Mouse (Mus musculus): Measurements from ENCODE around the gene Krt2.

Gene Krt2

DNA sequence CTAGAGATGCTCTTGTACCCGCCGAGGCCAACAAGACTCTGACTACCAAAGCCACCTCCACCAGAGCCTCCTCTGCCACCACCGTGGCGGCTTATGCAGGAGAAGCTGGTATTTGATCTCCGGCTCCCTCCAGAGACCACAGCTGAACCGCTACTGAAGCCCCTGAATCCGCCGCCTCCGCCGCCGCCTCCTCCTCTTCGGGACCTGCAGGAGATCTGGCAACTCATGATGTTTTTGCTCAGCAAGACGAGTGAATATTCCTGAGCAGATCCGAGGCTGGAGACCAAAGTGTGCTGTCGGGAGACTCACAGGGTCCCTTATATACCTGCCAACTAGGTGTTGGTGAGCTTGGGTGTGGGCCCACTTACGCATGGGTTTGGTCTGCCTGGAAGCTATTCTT, at the start of gene Krt2:
Gene Krt2 (minus strand): TSS at position 295 of the 400 bp plus-strand sequence.
- no peak for DNase-seq (ENCODE audit: low spot score in 2 of 2)

DNA sequence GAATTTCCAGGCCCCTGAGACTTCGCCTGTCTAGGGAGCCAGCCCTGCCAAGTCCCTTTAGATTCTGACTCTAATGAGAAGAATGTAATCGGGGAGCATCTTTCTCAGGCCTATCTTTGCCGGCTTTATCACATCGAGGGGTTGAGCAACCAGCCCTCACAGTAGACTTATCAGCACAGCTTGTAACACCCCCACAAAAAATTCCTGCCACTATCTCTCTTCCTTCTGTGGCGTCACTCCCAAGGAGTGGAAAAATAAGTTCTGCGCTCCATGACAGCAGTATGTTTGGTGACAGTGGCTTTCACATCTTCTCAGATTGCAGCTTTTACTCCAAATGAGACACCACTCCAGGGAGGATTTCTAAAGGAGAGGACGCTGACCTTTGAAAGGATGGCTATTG, 48.8 kb upstream of the Krt2 start:
- DNase-seq (ENCODE audit: low spot score in 2 of 2): peak in 1 of 2 experiments; percentile 69

DNA sequence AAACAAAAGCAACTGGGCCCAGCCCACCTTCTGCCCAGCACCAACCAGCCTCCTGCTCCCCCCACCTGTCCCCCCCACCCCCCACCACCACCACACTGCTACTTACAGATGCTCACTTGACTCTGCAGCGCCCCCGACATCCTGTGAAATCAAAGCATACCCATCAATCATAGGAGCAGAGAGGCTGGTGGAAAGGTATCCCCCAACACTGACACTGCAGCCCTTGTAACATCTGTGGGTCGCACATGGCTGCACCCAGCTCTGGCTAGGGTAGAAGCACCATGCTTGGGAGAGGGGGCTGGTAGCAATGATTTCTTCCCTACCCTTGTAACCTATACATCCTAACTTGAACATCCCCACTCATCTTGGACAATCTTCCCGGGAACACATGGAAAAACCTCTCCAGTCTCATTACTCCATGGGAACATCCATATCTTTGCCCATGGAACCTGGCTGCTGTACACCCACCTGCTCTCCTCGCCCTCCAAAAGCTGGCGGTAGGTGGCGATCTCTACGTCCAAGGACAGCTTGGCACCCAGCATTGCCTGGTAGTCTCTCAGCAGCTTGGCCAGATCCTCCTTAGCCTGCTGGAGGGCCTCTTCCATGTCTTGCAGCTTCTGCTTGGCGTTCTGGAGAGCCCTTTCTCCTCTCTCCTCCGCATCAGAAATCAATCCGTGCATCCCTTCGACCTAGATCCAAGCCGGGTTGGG, 42.6 kb upstream of the Krt2 start:
- no peak for DNase-seq (ENCODE audit: low spot score in 2 of 2)

DNA sequence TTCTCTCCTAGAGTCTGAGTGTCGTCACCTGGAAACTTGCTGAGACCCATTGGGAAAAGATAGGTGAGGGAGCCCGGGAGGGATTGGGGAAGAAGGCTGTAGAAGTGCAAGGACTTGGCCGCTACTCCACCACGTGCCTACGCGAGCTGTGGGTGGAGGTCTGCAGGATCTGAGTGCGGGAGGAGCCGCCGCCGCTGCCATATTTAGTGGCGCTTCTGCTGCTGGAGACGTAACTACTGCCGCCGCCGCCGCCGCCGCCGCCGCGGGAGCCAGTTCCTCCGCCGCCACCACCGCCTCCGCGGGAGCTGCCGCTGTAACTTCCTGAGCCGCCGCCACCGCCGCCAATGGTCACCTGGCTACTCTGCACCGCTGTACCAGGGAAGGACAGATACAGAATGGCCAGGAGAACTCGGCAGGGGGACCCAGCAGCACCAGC, 41.8 kb upstream of the Krt2 start:
- DNase-seq (ENCODE audit: low spot score in 2 of 2): peak; percentile 67 to 69

DNA sequence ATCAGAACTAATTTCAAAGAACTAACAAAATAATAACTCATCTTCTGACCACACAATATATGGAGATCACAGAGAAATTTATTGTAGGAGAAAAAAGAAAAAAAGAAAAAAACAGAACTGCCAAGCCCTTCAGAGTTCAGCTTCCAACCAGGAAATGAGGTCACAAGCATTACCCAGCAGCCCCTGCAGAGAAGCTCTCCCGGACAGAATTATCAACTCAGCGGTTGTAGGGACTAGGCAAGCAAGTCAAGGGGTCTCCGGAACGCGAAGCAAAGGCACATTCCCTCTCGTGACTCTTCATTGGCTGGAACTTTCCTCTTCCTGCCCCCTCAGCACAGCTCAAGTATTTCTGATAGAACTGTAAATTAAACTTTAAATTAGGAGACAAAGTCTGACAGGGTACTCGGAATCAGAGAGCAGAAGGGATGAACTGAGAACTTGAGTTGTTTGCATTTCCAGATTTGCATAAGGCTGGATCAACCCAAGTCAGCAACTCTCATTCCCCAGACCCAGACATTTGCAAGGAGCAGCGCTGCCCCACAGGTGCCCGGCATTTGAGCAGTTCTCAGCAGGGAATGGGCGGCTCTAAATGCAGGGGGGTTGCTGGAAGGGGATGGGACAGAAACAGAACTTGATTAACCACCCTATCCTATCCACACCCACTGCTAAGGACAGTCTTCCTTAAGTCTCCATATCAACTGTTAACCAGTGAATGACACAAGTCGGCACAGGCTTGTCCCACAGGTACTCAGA, 40.9 kb upstream of the Krt2 start:
- no peak for DNase-seq (ENCODE audit: low spot score in 2 of 2)

DNA sequence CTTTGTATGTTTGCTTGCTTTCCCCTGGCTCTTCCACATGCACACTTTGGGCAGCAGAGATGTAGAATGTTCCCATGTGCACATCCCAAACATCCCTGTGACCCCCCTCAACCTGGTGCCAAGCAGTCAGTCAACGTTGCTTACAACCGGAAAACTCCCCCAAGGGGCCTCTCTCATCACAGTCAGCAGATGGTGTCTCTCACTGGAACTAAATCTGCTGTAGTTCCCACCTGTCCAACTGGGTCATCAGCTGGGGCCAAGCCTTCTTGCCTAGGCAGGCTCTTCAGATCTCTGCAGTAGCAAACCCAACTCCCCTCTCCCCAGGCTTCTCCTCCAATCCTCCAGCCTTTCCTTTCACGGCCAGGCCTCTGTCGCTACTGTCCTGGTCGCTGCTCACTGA, 38.7 kb upstream of the Krt2 start:
- no peak for DNase-seq (ENCODE audit: low spot score in 2 of 2)

DNA sequence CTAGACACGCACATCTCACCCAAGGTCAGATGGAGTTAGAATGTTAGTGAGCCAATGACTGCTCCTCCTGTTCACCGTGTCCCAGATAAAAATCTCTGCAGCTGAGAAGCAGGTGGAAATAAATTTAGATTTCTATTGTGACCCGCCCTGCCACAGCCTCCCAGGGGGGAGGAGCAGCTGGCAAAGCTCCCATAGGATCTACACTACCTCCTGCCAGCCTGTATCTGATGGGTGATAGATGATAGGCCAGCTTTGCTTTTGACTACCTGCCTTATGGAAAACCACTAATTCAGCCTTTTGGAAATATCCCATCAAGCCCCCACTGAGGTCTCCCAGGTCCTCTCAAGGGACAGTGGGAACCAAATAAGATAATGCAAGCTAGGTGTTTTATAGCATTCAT, 37.8 kb upstream of the Krt2 start:
- DNase-seq (ENCODE audit: low spot score in 2 of 2): no peak

DNA sequence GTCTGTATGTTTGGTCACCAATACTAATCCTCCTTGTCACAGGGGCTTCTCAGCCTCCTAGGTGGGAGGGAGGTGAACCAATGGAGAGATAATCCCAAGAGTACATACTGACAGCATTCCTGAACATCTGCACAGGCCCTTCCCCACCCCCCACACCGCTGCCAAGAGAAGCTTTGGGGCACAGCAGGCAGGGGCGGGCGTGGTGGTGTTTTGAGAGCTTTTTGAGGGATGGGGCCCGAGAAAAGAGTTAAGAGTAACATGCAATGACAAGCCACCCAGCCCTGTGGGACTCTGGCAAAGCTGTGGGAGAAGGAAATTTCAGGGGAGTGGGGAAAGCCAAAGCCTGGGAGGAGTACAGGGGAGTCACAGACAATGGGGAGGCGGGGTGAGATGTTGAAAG, 36.3 kb upstream of the Krt2 start:
- DNase-seq (ENCODE audit: low spot score in 2 of 2): no peak

DNA sequence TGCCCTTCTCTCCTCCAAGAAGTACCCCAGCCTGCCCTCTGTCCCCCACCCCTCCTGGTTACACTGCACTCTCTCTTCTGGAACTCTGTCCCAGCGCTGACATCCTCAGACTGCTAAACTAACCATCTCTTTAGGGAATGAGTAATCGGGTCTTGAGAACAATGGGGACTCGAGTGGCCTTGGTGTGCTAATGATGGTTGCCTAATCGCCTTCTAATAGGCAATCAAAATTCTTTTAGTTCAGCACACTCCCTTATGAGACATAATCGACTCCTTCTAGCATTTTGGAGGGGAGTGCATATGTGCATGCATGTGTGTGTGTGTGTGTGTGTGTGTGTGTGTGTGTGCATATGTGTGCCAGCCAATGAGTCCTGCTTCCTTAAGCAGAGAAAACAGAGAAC, 34.6 kb upstream of the Krt2 start:
- no peak for DNase-seq (ENCODE audit: low spot score in 2 of 2)

DNA sequence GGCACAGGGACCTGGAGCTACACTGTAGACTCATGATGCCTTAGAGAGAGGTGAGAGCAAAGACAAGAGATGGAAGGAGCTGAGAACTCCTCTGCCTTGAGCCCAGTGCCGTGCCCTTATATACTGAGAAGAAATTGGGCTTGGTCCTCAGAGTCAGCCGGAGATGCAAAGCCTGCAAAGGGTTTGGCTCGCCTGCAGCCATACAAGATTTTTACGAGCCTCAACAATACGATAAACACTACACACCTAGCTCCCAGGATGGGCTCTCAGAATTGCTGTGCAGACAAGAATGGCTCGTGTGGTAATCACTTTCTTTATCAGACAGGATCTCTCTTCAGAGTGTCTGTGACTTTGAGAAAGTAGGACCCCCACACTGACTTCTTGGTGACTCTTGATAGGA, 32.7 kb upstream of the Krt2 start, which contains the start of gene Krt1:
Gene Krt1 (minus strand): TSS at position 101 of the 400 bp plus-strand sequence.
- DNase-seq (ENCODE audit: low spot score in 2 of 2): no peak

DNA sequence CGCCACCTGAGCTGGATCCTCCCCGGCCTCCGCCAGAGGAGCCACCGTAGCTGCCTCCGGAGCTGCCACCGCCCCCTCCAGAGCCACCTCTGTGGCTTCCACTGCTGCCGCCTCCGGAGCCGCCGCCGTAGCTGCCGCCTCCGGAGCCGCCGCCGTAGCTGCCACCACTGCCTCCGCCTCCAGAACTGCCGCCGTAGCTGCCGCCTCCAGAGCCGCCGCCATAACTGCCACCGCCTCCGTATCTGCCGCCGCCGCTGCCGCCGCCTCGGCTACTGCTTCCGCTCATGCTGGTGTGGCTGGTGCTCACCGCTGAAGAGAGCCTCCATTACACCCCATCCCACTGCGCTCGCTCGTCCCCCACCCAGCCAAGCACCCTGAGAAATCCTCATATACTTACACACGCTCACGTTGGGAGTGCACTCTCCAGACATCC, 28.0 kb upstream of the Krt2 start:
- peak; percentile 67 to 69 for DNase-seq (ENCODE audit: low spot score in 2 of 2)

DNA sequence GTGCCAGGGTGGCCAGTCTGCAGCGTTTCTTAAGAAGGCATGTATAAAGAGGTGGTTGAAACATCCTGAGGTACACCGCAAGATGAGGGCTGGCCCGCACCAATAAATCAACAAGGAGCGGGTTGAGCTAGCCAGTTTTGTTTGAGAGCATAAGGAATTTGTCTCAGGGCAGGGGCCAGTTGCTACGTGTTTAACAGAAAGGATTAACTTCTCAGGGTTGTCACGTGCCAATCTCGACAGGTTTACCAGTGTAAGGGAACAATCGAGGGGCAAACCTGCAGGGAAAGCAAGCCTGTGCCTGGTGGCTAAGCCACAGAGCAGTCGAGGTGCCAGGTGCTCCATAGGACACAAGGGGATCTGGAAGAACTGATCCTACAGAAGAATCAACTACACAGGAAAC, 25.2 kb upstream of the Krt2 start:
- DNase-seq (ENCODE audit: low spot score in 2 of 2): no peak

DNA sequence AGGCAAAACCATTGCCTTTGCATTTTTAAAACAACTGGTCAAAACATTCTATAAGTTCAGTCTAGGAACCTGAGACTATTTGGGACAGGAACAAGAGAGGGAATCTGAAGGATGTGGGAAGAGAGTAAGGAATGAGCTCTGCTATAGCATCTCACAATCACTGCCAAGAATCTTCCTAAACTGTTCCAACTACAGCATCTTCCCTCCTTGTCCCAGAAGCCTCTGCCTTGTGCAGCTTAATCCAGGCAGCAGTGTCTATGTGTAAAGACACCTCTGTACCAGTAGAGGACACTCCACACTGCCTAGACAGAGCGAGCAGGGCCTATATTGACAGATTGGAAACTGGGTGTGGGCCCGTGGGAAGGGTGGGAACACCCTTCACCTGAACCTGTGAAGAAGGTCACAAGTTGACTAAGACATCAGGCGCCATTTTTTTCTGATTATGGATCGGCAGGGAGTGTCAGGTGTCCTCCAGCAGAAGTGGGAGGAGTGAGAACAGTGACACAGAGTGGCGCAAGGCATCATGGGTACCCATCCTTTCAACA, 16.9 kb upstream of the Krt2 start:
- DNase-seq (ENCODE audit: low spot score in 2 of 2): no peak

DNA sequence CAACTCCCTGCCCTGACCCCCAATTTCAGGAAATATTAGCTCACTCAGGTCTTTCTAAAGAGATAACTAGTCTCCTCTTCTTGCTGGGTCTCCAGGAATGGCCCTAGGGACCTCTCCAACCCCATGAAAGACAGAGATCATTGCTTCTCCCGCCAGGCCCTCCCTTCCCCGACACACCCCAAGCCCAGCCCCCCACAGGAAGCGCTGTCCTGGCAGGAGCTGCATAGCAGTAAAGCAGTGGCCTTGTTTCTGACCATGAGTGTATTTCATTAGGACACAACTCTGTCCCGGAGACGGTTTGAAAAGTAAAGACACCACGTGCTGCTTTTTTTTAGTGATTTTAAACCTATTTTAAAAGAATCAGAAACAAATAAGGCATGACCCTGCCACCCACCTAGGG, 15.2 kb upstream of the Krt2 start:
- DNase-seq (ENCODE audit: low spot score in 2 of 2): no peak

DNA sequence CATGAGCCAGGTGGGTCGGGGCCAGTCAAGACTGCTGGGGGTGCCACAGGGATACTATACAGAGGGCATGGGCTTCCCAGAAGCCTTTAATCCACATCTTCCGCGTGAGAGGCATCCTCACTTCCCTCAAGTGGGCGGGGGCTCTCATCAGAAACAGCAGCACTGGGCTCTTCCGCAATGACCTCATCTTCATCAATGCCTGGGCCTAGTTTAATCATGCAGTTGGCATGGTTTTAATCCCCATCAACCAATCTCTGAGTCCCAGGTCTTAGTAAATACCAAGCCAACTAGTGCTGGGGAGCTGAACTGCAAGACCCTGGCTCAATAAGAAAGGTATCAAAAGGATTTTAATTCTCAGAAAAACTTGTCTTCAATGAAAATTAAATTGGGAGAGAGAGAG, 11.5 kb upstream of the Krt2 start:
- no peak for DNase-seq (ENCODE audit: low spot score in 2 of 2)

DNA sequence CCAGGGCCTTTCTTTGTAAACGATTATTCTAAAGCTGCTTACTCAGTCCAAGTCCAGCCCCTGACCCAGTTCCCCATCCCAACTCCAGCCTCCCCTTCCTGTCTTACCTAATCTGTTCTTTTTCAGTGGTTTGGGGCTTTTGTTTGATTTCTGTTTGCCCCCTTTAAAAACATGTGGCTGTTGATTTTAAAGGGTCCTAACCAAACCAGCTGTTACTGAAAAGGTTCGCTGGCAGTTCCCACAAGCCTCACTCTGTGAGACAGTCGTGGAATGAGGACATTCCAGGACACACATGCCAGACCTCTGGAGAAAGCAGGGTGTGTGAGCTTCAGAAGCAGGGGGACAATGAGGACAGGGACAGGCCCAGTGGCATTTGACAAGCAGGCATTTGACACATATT, 3.8 kb upstream of the Krt2 start:
- no peak for DNase-seq (ENCODE audit: low spot score in 2 of 2)

DNA sequence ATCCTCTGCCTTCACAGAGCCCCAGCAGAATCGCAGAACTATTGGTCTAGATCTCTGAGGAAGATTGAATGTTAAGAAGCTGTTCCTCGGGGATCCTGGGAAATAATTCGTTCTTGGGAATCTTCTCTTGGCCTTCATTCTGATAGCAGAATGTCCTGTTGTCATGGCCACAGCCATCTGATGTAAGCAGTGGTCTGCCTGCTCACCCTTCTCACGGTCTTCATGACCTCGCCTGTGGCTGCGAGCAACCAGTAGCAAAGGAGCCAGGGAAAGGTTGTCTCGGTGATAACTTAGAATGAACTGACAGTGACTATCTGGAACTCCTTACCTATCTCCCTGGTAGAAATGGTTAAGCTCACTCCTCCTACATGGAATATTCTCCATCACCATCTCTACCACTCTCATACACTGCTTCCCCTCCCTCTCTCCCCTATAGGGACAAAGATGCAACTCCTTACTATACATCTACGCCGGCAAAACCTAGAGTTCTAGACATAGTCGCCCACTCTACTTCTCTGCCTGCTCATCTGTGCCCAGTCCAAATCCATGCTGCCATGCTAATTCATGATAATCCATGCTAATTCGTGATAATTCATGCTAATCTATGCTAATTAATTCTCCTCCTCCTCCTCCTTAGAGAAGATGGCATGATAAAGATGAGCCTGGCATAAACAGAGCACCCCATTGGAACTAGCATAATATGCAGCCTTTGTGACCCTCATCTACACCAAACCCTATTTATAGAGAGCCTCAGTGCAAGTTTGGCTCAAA, 14.7 kb downstream of the Krt2 start:
- DNase-seq (ENCODE audit: low spot score in 2 of 2): peak; percentile 57 to 73

DNA sequence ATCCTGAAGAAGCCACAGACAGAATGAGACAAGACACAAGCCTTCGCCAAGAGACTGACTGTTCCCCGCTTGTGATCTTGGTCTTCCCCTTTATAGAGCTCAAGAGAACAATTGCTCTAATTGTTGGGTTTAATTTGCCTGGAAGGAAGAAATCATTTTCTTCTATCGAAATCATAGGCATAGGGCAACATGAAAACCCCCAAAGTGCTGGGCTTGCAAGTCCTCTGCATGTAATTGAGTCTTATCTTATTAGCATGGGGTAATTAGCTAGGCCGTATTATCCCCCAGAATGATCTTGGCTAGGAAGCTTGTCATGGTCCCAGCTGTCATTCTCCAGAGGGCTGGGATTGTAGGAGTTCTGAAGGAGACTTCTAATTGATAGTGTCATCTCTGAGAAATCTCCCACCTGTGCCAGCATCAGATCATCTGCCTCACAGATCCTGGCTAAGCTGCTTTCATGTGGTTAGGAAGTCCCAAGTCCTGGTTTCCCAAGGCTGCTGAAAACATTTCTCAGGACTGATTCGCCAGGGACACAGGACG, 15.6 kb downstream of the Krt2 start, which contains the start of gene Krt73:
Gene Krt73 (minus strand): TSS at position 51 of the 540 bp plus-strand sequence.
- DNase-seq (ENCODE audit: low spot score in 2 of 2): no peak

DNA sequence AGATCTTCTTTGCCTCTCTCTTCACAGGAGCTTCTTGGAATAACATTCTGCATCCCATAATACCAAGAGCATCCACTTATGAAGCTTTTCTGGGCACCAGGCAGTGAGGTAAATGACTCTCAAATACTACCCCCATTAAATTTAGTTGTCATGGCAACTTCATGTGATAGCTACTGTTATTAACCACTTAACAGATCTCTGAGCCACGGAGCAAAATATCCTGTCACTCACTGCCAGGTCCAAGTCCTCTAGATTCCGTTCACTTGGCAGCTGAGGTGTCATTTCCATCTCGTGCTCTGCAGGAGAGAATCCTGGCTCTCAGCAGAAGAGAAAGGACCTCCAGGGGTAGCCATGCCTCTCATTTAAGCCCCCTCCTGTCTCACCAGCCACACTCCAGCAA, 27.1 kb downstream of the Krt2 start:
- DNase-seq (ENCODE audit: low spot score in 2 of 2): no peak

DNA sequence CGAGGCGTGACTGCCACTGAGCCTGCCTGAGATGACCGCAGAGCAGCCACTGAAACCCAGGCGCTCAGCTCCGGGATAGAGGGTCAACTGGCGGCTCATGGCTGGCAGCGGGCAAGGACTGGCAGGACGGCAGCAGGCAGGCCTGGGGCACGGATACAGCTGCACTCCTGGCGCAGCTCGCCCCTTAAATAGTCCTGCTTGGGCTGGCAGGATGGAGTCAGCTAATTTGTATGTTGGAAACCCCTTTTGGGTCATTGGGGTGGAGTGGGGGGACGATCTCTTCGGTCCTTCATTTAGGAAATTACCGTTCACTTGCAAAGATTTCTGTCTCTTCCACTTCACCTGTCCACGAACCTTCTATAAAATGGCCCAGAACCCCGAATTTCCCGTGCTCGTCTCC, 31.6 kb downstream of the Krt2 start, which contains the start of gene Krt72:
Gene Krt72 (minus strand): TSS at position 101 of the 400 bp plus-strand sequence.
- DNase-seq (ENCODE audit: low spot score in 2 of 2): no peak

DNA sequence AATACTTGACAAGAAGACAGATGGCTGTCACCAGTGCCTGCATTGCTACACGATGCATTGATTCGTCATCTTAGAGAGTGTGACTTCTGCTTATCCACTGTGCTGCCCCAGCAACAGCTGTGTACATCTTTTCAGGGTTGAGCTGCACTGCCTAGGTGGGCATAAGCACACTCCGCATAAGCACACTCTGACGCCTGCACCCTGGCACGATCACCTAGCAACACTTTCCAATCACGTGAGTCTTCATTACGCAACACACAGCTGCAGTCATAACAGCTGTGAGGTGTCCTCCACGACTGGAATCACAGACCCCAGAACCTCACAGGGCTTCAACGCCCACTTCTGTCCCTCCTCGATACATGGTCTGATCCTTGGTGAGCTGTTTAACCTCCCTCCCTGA, 44.5 kb downstream of the Krt2 start:
- no peak for DNase-seq (ENCODE audit: low spot score in 2 of 2)

DNA sequence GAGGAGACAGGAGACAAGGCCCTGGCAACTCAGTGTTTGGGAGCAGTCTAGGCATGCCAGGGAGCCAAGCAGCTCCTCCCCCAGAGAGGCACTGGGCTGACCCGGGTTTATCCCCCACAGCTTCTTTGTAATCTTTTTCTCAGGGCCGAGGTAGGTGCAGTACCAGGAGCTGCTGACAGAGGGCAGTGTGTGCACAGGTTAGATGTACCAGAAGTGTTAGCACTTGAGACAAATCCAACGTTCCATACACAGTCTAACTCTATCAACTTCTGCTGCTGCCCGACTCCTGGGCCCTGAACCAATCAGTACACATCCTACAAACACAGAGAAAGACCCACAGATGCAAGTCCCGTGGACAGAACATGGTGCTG, 45.3 kb downstream of the Krt2 start:
- DNase-seq (ENCODE audit: low spot score in 2 of 2): peak; percentile 88 to 93

Data from right cerebral cortex, postnatal 10 days (tissue).